Mouse (Mus musculus): ENCODE results near the gene Zrsr1. TPM values are rescaled to one million over a fixed set of nuclear protein-coding genes. Genes with fewer than 3 reads are reported as not detected.

Gene Zrsr1
- polyA plus RNA-seq, 1 experiment = 1.2 TPM

- Histone ChIP-seq H3K4me3 (replicated peaks) (no peak overlapping the region), H3K4me1 (ENCODE audit: control insufficient read depth) (peaks cover 5% of the 10 kb centered on the region), H3K36me3 (ENCODE audit: control insufficient read depth) (no peaks in the 10 kb centered on the region), H3K27me3 (ENCODE audit: control insufficient read depth) (no peaks in the 10 kb centered on the region), H3K9me3 (ENCODE audit: control insufficient read depth, low read length) (peaks cover 3% of the 10 kb centered on the region; the same call in 1 of the 2 replicates)
- TF ChIP-seq TAL1 (IDR thresholded peaks at IDR 0.05; ENCODE audit: low read length) = no peak
- no peak for TF ChIP-seq GATA1 (IDR thresholded peaks at IDR 0.05; ENCODE audit: low read length)
Observed at GRCm38 (mm10) chr11:23013580-23014294, 41.9 kb downstream of the Zrsr1 start.

- Histone ChIP-seq H3K9me3 (ENCODE audit: control insufficient read depth, low read length) (peaks cover 3% of the 10 kb centered on the region; the same call in 1 of the 2 replicates), H3K4me3 (replicated peaks) (no peak overlapping the region), H3K4me1 (ENCODE audit: control insufficient read depth) (no peaks in the 10 kb centered on the region), H3K27me3 (ENCODE audit: control insufficient read depth) (no peaks in the 10 kb centered on the region), H3K36me3 (ENCODE audit: control insufficient read depth) (no peaks in the 10 kb centered on the region)
- TF ChIP-seq GATA1 (IDR thresholded peaks at IDR 0.05; ENCODE audit: low read length) (no peak), TAL1 (IDR thresholded peaks at IDR 0.05; ENCODE audit: low read length) (no peak)
Observed at GRCm38 (mm10) chr11:23014996-23015395, 43.2 kb downstream of the Zrsr1 start.

GRCm38 (mm10) chr11:23017943-23018342 is 46.1 kb downstream of the Zrsr1 start:
- H3K4me3 ChIP-seq (replicated peaks) = no peak overlapping the region
- no peaks in the 10 kb centered on the region for H3K27me3 ChIP-seq (ENCODE audit: control insufficient read depth)
- peaks cover 3% of the 10 kb centered on the region; the same call in 1 of the 2 replicates for H3K9me3 ChIP-seq (ENCODE audit: control insufficient read depth, low read length)
- no peaks in the 10 kb centered on the region for H3K36me3 ChIP-seq (ENCODE audit: control insufficient read depth)
- no peaks in the 10 kb centered on the region for H3K4me1 ChIP-seq (ENCODE audit: control insufficient read depth)
- TF ChIP-seq GATA1 (IDR thresholded peaks at IDR 0.05; ENCODE audit: low read length) (no peak), TAL1 (IDR thresholded peaks at IDR 0.05; ENCODE audit: low read length) (no peak)

- H3K4me1 ChIP-seq (ENCODE audit: control insufficient read depth) = no peaks in the 10 kb centered on the region
- H3K27me3 ChIP-seq (ENCODE audit: control insufficient read depth) = no peaks in the 10 kb centered on the region
- TF ChIP-seq GATA1 (IDR thresholded peaks at IDR 0.05; ENCODE audit: low read length) = no peak
- TF ChIP-seq TAL1 (IDR thresholded peaks at IDR 0.05; ENCODE audit: low read length) = no peak
- H3K4me3 ChIP-seq (replicated peaks) = no peak overlapping the region
- H3K9me3 ChIP-seq (ENCODE audit: control insufficient read depth, low read length) = peaks cover 3% of the 10 kb centered on the region; the same call in 1 of the 2 replicates
- no peaks in the 10 kb centered on the region for H3K36me3 ChIP-seq (ENCODE audit: control insufficient read depth)
Observed at GRCm38 (mm10) chr11:23020116-23020770, 48.4 kb downstream of the Zrsr1 start.

GRCm38 (mm10) chr11:23020841-23021240 is 49.0 kb downstream of the Zrsr1 start:
- Histone ChIP-seq H3K4me1 (ENCODE audit: control insufficient read depth) (no peaks in the 10 kb centered on the region), H3K27me3 (ENCODE audit: control insufficient read depth) (no peaks in the 10 kb centered on the region), H3K36me3 (ENCODE audit: control insufficient read depth) (no peaks in the 10 kb centered on the region), H3K4me3 (replicated peaks) (no peak overlapping the region), H3K9me3 (ENCODE audit: control insufficient read depth, low read length) (peaks cover 3% of the 10 kb centered on the region; the same call in 1 of the 2 replicates)
- TF ChIP-seq TAL1 (IDR thresholded peaks at IDR 0.05; ENCODE audit: low read length) (no peak), GATA1 (IDR thresholded peaks at IDR 0.05; ENCODE audit: low read length) (no peak)

- H3K9me3 ChIP-seq (ENCODE audit: control insufficient read depth, low read length) = peaks cover 3% of the 10 kb centered on the region; the same call in 1 of the 2 replicates
- H3K4me1 ChIP-seq (ENCODE audit: control insufficient read depth) = no peaks in the 10 kb centered on the region
- no peaks in the 10 kb centered on the region for H3K27me3 ChIP-seq (ENCODE audit: control insufficient read depth)
- H3K4me3 ChIP-seq (replicated peaks) = no peak overlapping the region
- TF ChIP-seq GATA1 (IDR thresholded peaks at IDR 0.05; ENCODE audit: low read length) = no peak
- no peaks in the 10 kb centered on the region for H3K36me3 ChIP-seq (ENCODE audit: control insufficient read depth)
Observed at GRCm38 (mm10) chr11:23023155-23023554, 51.4 kb downstream of the Zrsr1 start.

GRCm38 (mm10) chr11:23024169-23024568 is 52.4 kb downstream of the Zrsr1 start:
- Histone ChIP-seq H3K4me3 (replicated peaks) (no peak overlapping the region), H3K4me1 (ENCODE audit: control insufficient read depth) (peaks cover 6% of the 10 kb centered on the region; the same call in 1 of the 2 replicates), H3K9me3 (ENCODE audit: control insufficient read depth, low read length) (no peaks in the 10 kb centered on the region), H3K27me3 (ENCODE audit: control insufficient read depth) (no peaks in the 10 kb centered on the region), H3K36me3 (ENCODE audit: control insufficient read depth) (no peaks in the 10 kb centered on the region)
- TF ChIP-seq GATA1 (IDR thresholded peaks at IDR 0.05; ENCODE audit: low read length) (no peak), TAL1 (IDR thresholded peaks at IDR 0.05; ENCODE audit: low read length) (no peak)

Other genes starting within 250 kb of the Zrsr1 start
- 0.07 TPM in 1 of 2 replicates, not detected in the other for gene B3gnt2, start 111.0 kb upstream of the Zrsr1 start, polyA plus RNA-seq (2012)
- gene Gm28048, start 10.1 kb downstream of the Zrsr1 start, polyA plus RNA-seq (2012) = not detected in 2 replicates
- gene Commd1, start 10.4 kb downstream of the Zrsr1 start, polyA plus RNA-seq (2012) = 5.2 and 6.7 TPM in 2 replicates
- 17.0 and 22.5 TPM in 2 replicates for gene Cct4, start 18.5 kb downstream of the Zrsr1 start, polyA plus RNA-seq (2012)
- 0.18 and 0.30 TPM in 2 replicates for gene Fam161a, start 35.5 kb downstream of the Zrsr1 start, polyA plus RNA-seq (2012)